Mouse (Mus musculus) intestine, embryonic 16.5 days (tissue): ENCODE measurements around the gene Cysrt1. TPM values are rescaled to one million over a fixed set of nuclear protein-coding genes. Genes with fewer than 3 reads are reported as not detected.

ENCODE experiments used
- ATAC-seq: fragments of 200-750 bp; cut with Nextera tagmentation; 2 replicates; pipeline ENCODE4 v1.8.0; 2017; ENCODE audit warnings: moderate TSS enrichment, moderate library complexity
- H3K27ac ChIP-seq: fragments of 300-500 bp; sonication (generic); 2 replicates; pipeline ENCODE4 v1.5.1; 2014; ENCODE audit warnings: mild to moderate bottlenecking, low read length
- H3K27me3 ChIP-seq: fragments of 300-500 bp; sonication (generic); replicated peaks from 2 replicates; pipeline ENCODE4 v1.6.1; 2014; ENCODE audit warnings: low read length, control low read depth, mixed read lengths; ENCODE audit not compliant: control insufficient read depth, insufficient read depth
- H3K36me3 ChIP-seq: fragments of 300-500 bp; sonication (generic); 2 replicates; pipeline ENCODE4 v1.6.1; 2014; ENCODE audit warnings: low read length, control low read depth; ENCODE audit not compliant: control insufficient read depth, insufficient read depth
- H3K4me1 ChIP-seq: fragments of 300-500 bp; sonication (generic); 2 replicates; pipeline ENCODE4 v1.6.1; 2014; ENCODE audit warnings: low read length, control low read depth, mixed read lengths; ENCODE audit not compliant: control insufficient read depth, insufficient read depth
- H3K4me2 ChIP-seq: fragments of 300-500 bp; sonication (generic); 2 replicates; pipeline ENCODE4 v1.6.1; 2014; ENCODE audit warnings: low read depth, low read length, control low read depth
- H3K4me3 ChIP-seq: fragments of 300-500 bp; sonication (generic); 2 replicates; pipeline ENCODE4 v1.5.1; 2014; ENCODE audit warnings: mild to moderate bottlenecking, low read length
- H3K9ac ChIP-seq: fragments of 300-500 bp; sonication (generic); 2 replicates; pipeline ENCODE4 v1.6.1; 2014; ENCODE audit warnings: low read depth, low read length
- H3K9me3 ChIP-seq: fragments of 300-500 bp; sonication (generic); 2 replicates; pipeline ENCODE4 v1.6.1; 2016; ENCODE audit warnings: low read length, control low read depth; ENCODE audit not compliant: control insufficient read depth
- WGBS: fragments of 180-500 bp; shearing (Covaris S2); extraction: QIAGEN DNeasy Blood & Tissue Kit; methylation state at CpG from one replicate; pipeline ENCODE4 v1.1.7; 2014; 5-methylcytosine and 5-hydroxymethylcytosine counted together
- polyA plus RNA-seq: library from polyadenylated mRNA; unstranded; fragments of >200 nt; fragmentation: Nextera tagmentation; extraction: Ambion mirVana; gene quantifications from 2 replicates; pipeline ENCODE4 v1.2.1, GENCODE M21; 2015

Gene Cysrt1
- polyA plus RNA-seq, 1 experiment from 2014 or later, result 3.3 TPM

- peak overlapping the region; percentile 59 for H3K9ac ChIP-seq
- peak overlapping the region; percentile 79 for H3K27ac ChIP-seq
- no peaks in the 10 kb centered on the region for H3K9me3 ChIP-seq
- peak overlapping the region; percentile 62 for H3K4me3 ChIP-seq
- peak overlapping the region; percentile 97 for H3K4me2 ChIP-seq
- peak; percentile 71 for ATAC-seq
- H3K4me1 ChIP-seq, result peaks cover 46% of the 10 kb centered on the region
- WGBS, result 1% methylated on average over 29 of the region's 29 CpGs
- no peaks in the 10 kb centered on the region; the same call in 1 of the 2 replicates for H3K27me3 ChIP-seq
- 0 out of 2 replicates have a peak, but pooled peaks cover 3% of the 10 kb centered on the region for H3K36me3 ChIP-seq
Measured at GRCm38 (mm10) chr2:25240723-25241437, 1.4 kb downstream of the Cysrt1 start.

GRCm38 (mm10) chr2:25240310-25240709 lies 1.9 kb downstream of the Cysrt1 start:
- 52% methylated on average over 8 of the region's 8 CpGs for WGBS
- Histone ChIP-seq H3K4me2 (peak overlapping the region; percentile 97), H3K9me3 (no peaks in the 10 kb centered on the region), H3K27me3 (no peaks in the 10 kb centered on the region; the same call in 1 of the 2 replicates), H3K4me1 (peaks cover 47% of the 10 kb centered on the region), H3K27ac (peak overlapping the region; percentile 79), H3K36me3 (no peaks in the 10 kb centered on the region), H3K4me3 (peak overlapping the region; percentile 62), H3K9ac (peak overlapping the region; percentile 59)
- ATAC-seq, result peak; percentile 10

GRCm38 (mm10) chr2:25239766-25240165 lies 2.5 kb downstream of the Cysrt1 start:
- WGBS, result 85% methylated on average over 3 of the region's 3 CpGs

GRCm38 (mm10) chr2:25238106-25238505 lies 4.1 kb downstream of the Cysrt1 start:
- Histone ChIP-seq H3K4me2 (no peak overlapping the region), H3K36me3 (no peaks in the 10 kb centered on the region), H3K27ac (no peak overlapping the region), H3K9me3 (no peaks in the 10 kb centered on the region), H3K4me3 (no peak overlapping the region), H3K27me3 (no peaks in the 10 kb centered on the region), H3K4me1 (peaks cover 59% of the 10 kb centered on the region), H3K9ac (no peak overlapping the region)
- ATAC-seq, result no peak

More at GRCm38 (mm10) chr2:25239766-25240165, 2.5 kb downstream of the Cysrt1 start:
- no peak overlapping the region for H3K4me2 ChIP-seq
- no peaks in the 10 kb centered on the region for H3K36me3 ChIP-seq
- no peak overlapping the region for H3K27ac ChIP-seq
- no peaks in the 10 kb centered on the region; the same call in 1 of the 2 replicates for H3K27me3 ChIP-seq
- no peak overlapping the region for H3K4me3 ChIP-seq
- H3K4me1 ChIP-seq, result peaks cover 50% of the 10 kb centered on the region
- H3K9me3 ChIP-seq, result no peaks in the 10 kb centered on the region
- ATAC-seq, result no peak
- peak overlapping the region; percentile 59; the same call in 1 of the 2 replicates for H3K9ac ChIP-seq

GRCm38 (mm10) chr2:25237522-25237921 lies 4.7 kb downstream of the Cysrt1 start:
- no peak for ATAC-seq

GRCm38 (mm10) chr2:25236614-25237013 lies 5.6 kb downstream of the Cysrt1 start, which contains the start of gene Rnf224:
TSS of gene Rnf224 (minus strand) at chr2:25236787.
- H3K4me2 ChIP-seq, result peak within 1 kb of the TSS; percentile 19; the same call in 1 of the 2 replicates

More at GRCm38 (mm10) chr2:25237522-25237921, 4.7 kb downstream of the Cysrt1 start:
- Histone ChIP-seq H3K4me2 (no peak overlapping the region), H3K9ac (0 out of 2 replicates have a peak overlapping the region, but pooled peaks have one; percentile 19), H3K27me3 (no peaks in the 10 kb centered on the region), H3K4me3 (no peak overlapping the region), H3K4me1 (peaks cover 59% of the 10 kb centered on the region), H3K36me3 (no peaks in the 10 kb centered on the region), H3K9me3 (no peaks in the 10 kb centered on the region), H3K27ac (peak overlapping the region; percentile 40)
- WGBS, result 51% methylated on average over 4 of the region's 4 CpGs

GRCm38 (mm10) chr2:25234551-25235220 lies 7.6 kb downstream of the Cysrt1 start:
- Histone ChIP-seq H3K4me3 (0 out of 2 replicates have a peak overlapping the region, but pooled peaks have one; percentile 14), H3K27ac (peak overlapping the region; percentile 90), H3K27me3 (no peaks in the 10 kb centered on the region), H3K4me2 (peak overlapping the region; percentile 38), H3K9me3 (no peaks in the 10 kb centered on the region), H3K9ac (peak overlapping the region; percentile 19; the same call in 1 of the 2 replicates), H3K4me1 (peaks cover 37% of the 10 kb centered on the region), H3K36me3 (no peaks in the 10 kb centered on the region)
- WGBS, result 55% methylated on average over 5 of the region's 5 CpGs
- peak; percentile 77 for ATAC-seq

More at GRCm38 (mm10) chr2:25236614-25237013, 5.6 kb downstream of the Cysrt1 start, which contains the start of gene Rnf224:
- Histone ChIP-seq H3K27ac (peak within 1 kb of the TSS; percentile 90), H3K4me3 (no peak within 1 kb of the TSS), H3K9me3 (no peaks in the 10 kb centered on the region), H3K4me1 (peaks cover 52% of the 10 kb centered on the region), H3K9ac (0 out of 2 replicates have a peak within 1 kb of the TSS, but pooled peaks have one; percentile 19), H3K27me3 (no peaks in the 10 kb centered on the region), H3K36me3 (no peaks in the 10 kb centered on the region)
- no peak for ATAC-seq
- WGBS, result 43% methylated on average over 8 of the region's 8 CpGs

GRCm38 (mm10) chr2:25234050-25234449 lies 8.2 kb downstream of the Cysrt1 start, which contains the start of gene Slc34a3:
TSS of gene Slc34a3 (minus strand) at chr2:25234364.
- Histone ChIP-seq H3K36me3 (no peaks in the 10 kb centered on the region), H3K4me2 (peak within 1 kb of the TSS; percentile 38), H3K27me3 (no peaks in the 10 kb centered on the region), H3K4me3 (0 out of 2 replicates have a peak within 1 kb of the TSS, but pooled peaks have one; percentile 14), H3K9ac (peak within 1 kb of the TSS; percentile 55), H3K4me1 (peaks cover 39% of the 10 kb centered on the region), H3K9me3 (no peaks in the 10 kb centered on the region), H3K27ac (peak within 1 kb of the TSS; percentile 90)
- WGBS, result 62% methylated on average over 3 of the region's 3 CpGs
- ATAC-seq, result peak; percentile 73

- Histone ChIP-seq H3K27me3 (no peaks in the 10 kb centered on the region), H3K4me1 (peaks cover 45% of the 10 kb centered on the region), H3K36me3 (no peaks in the 10 kb centered on the region), H3K27ac (peak overlapping the region; percentile 90), H3K9me3 (no peaks in the 10 kb centered on the region), H3K9ac (peak overlapping the region; percentile 0), H3K4me3 (no peak overlapping the region), H3K4me2 (0 out of 2 replicates have a peak overlapping the region, but pooled peaks have one; percentile 38)
- 78% methylated on average over 4 of the region's 4 CpGs for WGBS
- ATAC-seq, result no peak
Measured at GRCm38 (mm10) chr2:25233421-25233820, 8.8 kb downstream of the Cysrt1 start.
